Mouse (Mus musculus) neural tube, embryonic 13.5 days (tissue): Measurements from ENCODE around the gene Ccdc51. TPM values are rescaled to one million over a fixed set of nuclear protein-coding genes. Genes with fewer than 3 reads are reported as not detected.

ENCODE experiments used
- polyA plus RNA-seq: library from polyadenylated mRNA; unstranded; fragments of >200 nt; fragmentation: Nextera tagmentation; extraction: Ambion mirVana; gene quantifications from 2 replicates; pipeline ENCODE4 v1.2.1, GENCODE M21; 2015

Ccdc51 gene
- polyA plus RNA-seq, 1 experiment from 2014 or later, result 14.2 TPM

Other genes starting within 250 kb of the Ccdc51 start
- gene Slc26a6, start 229.2 kb upstream of the Ccdc51 start, polyA plus RNA-seq, result 12.7 and 13.5 TPM in 2 replicates
- not detected in 2 replicates for gene Tmem89, start 167.9 kb upstream of the Ccdc51 start, polyA plus RNA-seq
- gene Uqcrc1, start 145.9 kb upstream of the Ccdc51 start, polyA plus RNA-seq, result 399 and 434 TPM in 2 replicates
- gene Col7a1, start 128.9 kb upstream of the Ccdc51 start, polyA plus RNA-seq, result 1.7 and 2.2 TPM in 2 replicates
- not detected in 2 replicates for gene Ucn2, start 96.5 kb upstream of the Ccdc51 start, polyA plus RNA-seq
- 19.9 and 22.4 TPM in 2 replicates for gene Pfkfb4, start 90.7 kb upstream of the Ccdc51 start, polyA plus RNA-seq
- 58.7 and 59.9 TPM in 2 replicates for gene Shisa5, start 43.9 kb upstream of the Ccdc51 start, polyA plus RNA-seq
- 12.4 and 15.0 TPM in 2 replicates for gene Trex1, start 22.8 kb upstream of the Ccdc51 start, polyA plus RNA-seq
- gene Atrip, start 8.4 kb upstream of the Ccdc51 start, polyA plus RNA-seq, result 26.3 and 29.5 TPM in 2 replicates
- gene Tma7, start 94 bp downstream of the Ccdc51 start, polyA plus RNA-seq, result 726 and 792 TPM in 2 replicates
- gene Plxnb1, start 12.9 kb downstream of the Ccdc51 start, polyA plus RNA-seq, result 19.9 and 22.2 TPM in 2 replicates
- not detected in 2 replicates for gene Fbxw21, start 79.5 kb downstream of the Ccdc51 start, polyA plus RNA-seq
- gene Fbxw13, start 113.5 kb downstream of the Ccdc51 start, polyA plus RNA-seq, result 0.23 TPM in 1 of 2 replicates, not detected in the other
- not detected in 2 replicates for gene Fbxw20, start 152.3 kb downstream of the Ccdc51 start, polyA plus RNA-seq
- gene Fbxw14, start 205.2 kb downstream of the Ccdc51 start, polyA plus RNA-seq, result not detected in 2 replicates